Mouse (Mus musculus): ENCODE data around the gene Kcnh2.

- TF ChIP-seq CTCF (IDR thresholded peaks at IDR 0.05) (no peak), EP300 (IDR thresholded peaks at IDR 0.05) (no peak)
These were observed 31.5 kb downstream of the Kcnh2 start for GRCm38 (mm10) chr5:24319776-24320466.

Data from lung, postnatal 0 days (tissue).